Mouse (Mus musculus): ENCODE measurements around the gene Tmeff2. TPM values are rescaled to one million over a fixed set of nuclear protein-coding genes. Genes with fewer than 3 reads are reported as not detected.
"Not testable (repeated sequence)": the region's sequence is repeated elsewhere in the genome, so short reads cannot be mapped to it uniquely, and the experiment has no call there.

Tmeff2 gene
- total RNA-seq (2015; ENCODE audit: low replicate concordance) (not detected in 2 replicates), total RNA-seq (2017; ENCODE audit: low replicate concordance) (not detected in 2 replicates)

DNA sequence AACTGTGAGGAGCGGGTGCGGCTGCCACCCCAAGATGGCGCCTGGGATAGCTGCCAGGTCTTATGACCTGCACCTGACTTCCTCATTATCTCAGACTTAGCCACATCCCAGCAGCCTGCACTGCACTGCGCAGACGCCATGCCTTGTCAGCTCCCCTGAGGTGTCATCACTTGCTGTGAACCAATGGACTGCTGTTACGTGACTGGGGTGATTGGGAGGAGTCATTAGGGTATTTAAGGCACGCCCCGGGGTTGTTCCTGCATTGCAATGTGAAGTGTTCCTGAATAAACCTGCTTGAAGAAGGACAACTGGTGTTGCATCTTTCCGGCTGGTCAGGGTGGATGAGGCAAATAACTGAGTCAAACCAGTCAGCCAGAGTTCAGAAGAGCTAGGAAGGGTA, at the start of gene Tmeff2:
Gene Tmeff2 (plus strand): TSS at position 262 of the 400 bp plus-strand sequence.
- not testable (repeated sequence) for ATAC-seq (replicated peaks; ENCODE audit: low FRiP score, poor library complexity, severe bottlenecking)

DNA sequence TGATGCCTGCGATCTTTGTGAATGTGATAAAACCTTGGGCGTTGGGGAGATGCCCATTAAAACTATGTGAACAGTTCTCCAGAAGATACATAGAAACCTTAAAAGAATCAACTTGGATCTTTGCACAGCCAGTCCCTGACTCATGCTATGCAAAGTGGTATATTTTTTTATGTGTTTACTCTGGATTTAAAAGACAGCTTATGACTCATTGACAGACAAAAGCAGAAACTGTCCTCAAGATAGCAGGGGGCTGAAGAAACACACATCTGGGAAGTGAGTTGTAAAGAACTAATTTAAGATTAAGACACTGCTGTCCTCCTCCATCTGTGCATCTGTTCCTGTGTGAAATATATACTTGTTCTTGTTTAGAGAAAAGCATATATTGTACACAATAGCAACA, 38.9 kb upstream of the Tmeff2 start:
- ATAC-seq (replicated peaks; ENCODE audit: low FRiP score, poor library complexity, severe bottlenecking): no peak

- no peak for ATAC-seq (replicated peaks; ENCODE audit: low FRiP score, poor library complexity, severe bottlenecking)
These were observed 2.8 kb upstream of the Tmeff2 start for GRCm38 (mm10) chr1:50897696-50898095.

GRCm38 (mm10) chr1:50924838-50925355, 24.4 kb downstream of the Tmeff2 start:
- no peak for ATAC-seq (replicated peaks; ENCODE audit: low FRiP score, poor library complexity, severe bottlenecking)

GRCm38 (mm10) chr1:50925356-50925921, 25.0 kb downstream of the Tmeff2 start:
- no peak for ATAC-seq (replicated peaks; ENCODE audit: low FRiP score, poor library complexity, severe bottlenecking)

GRCm38 (mm10) chr1:50926374-50927060, 26.1 kb downstream of the Tmeff2 start:
- ATAC-seq (replicated peaks; ENCODE audit: low FRiP score, poor library complexity, severe bottlenecking): no peak

- no peak for ATAC-seq (replicated peaks; ENCODE audit: low FRiP score, poor library complexity, severe bottlenecking)
These were observed 26.7 kb downstream of the Tmeff2 start for GRCm38 (mm10) chr1:50927077-50927611.

- no peak for ATAC-seq (replicated peaks; ENCODE audit: low FRiP score, poor library complexity, severe bottlenecking)
These were observed 27.3 kb downstream of the Tmeff2 start for GRCm38 (mm10) chr1:50927679-50928187.

- ATAC-seq (replicated peaks; ENCODE audit: low FRiP score, poor library complexity, severe bottlenecking): no peak
These were observed 28.3 kb downstream of the Tmeff2 start for GRCm38 (mm10) chr1:50928776-50929175.

GRCm38 (mm10) chr1:50935076-50935475, 34.6 kb downstream of the Tmeff2 start:
- no peak for ATAC-seq (replicated peaks; ENCODE audit: low FRiP score, poor library complexity, severe bottlenecking)

DNA sequence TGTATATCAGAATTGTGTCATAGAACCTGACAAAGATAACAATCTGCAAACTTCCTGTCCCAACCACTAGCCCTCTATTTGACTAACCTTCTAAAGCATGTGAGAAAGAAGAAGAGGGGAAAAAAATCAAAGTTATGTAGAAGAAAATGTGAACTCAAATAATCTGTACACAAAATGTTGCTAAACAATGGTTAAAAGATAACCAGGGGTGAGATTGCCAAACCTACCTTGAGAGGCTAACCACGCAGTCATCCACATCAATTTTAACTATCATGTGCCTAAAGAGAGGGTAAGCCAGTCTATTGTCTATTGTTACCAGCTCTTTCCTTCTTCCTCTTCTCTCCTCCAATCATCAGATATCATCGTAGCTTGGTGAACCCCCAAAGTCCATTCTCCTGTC, 35.0 kb downstream of the Tmeff2 start:
- no peak for ATAC-seq (replicated peaks; ENCODE audit: low FRiP score, poor library complexity, severe bottlenecking)

- no peak for ATAC-seq (replicated peaks; ENCODE audit: low FRiP score, poor library complexity, severe bottlenecking)
These were observed 39.9 kb downstream of the Tmeff2 start for GRCm38 (mm10) chr1:50940131-50941039.

DNA sequence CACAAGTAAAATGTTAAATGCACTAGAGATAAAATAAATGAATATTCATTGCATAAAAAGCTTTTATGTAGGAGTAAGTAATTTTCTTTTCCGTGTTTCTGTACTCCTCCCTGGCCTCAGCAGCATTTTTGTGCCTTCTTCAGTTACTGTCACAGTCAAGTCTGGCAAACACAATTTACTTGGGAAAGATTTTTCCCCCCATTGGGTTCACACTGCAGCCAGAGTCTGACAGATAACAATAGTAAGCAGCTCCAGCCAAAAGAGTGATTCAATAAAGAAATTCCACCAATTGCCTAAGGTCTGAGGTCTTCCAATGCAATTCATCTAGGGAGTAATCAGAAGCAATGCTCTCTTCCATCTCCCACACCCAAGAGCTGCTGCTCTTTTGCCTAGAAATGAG, 48.1 kb downstream of the Tmeff2 start:
- no peak for ATAC-seq (replicated peaks; ENCODE audit: low FRiP score, poor library complexity, severe bottlenecking)

DNA sequence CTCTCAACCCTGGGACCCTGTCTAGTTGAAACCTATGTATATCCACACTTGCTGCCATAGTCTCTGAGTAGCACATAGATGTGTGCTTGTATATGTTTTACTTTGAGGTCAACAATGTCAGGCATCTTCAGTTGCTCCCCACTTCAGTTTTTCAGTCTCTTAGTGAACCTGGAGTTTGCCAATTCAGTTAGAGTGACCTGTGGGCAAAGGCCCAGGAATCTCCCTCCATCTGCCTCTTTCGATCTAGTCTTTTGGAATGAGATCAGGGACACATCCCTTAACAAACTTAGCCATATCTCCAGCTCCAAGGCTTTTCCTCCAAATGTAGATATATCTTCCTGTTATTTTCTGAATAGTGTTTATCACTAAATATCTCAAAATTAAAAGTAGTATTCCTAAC, 58.4 kb downstream of the Tmeff2 start:
- ATAC-seq (replicated peaks; ENCODE audit: low FRiP score, poor library complexity, severe bottlenecking): no peak

GRCm38 (mm10) chr1:50961954-50962648, 61.7 kb downstream of the Tmeff2 start:
- ATAC-seq (replicated peaks; ENCODE audit: low FRiP score, poor library complexity, severe bottlenecking): no peak

GRCm38 (mm10) chr1:50962649-50963000, 62.2 kb downstream of the Tmeff2 start:
- ATAC-seq (replicated peaks; ENCODE audit: low FRiP score, poor library complexity, severe bottlenecking): no peak

- ATAC-seq (replicated peaks; ENCODE audit: low FRiP score, poor library complexity, severe bottlenecking): no peak
These were observed 69.2 kb downstream of the Tmeff2 start for GRCm38 (mm10) chr1:50969685-50970084.

DNA sequence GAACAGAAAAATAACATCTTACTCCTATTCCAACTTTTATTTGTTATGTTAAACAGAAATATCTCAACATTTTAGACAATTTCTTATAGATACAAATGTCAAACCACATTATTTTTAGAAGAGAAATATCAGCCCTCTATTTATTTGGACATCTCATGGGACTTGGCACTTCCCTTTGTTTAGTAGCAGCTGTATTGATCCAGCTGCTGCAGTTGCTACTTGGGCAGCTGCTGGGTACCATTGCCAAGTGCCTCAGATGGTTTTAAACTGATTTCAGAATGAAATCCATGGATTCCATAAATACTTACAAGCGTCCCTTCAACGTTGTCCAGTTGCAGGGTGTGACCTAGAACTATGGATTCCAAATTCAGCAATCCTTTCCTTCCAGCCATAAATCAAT, 70.4 kb downstream of the Tmeff2 start:
- no peak for ATAC-seq (replicated peaks; ENCODE audit: low FRiP score, poor library complexity, severe bottlenecking)

All from erythroblast, adult 5-6 weeks (primary cell).